Mouse (Mus musculus): ENCODE measurements around the gene Psmd9. TPM values are rescaled to one million over a fixed set of nuclear protein-coding genes. Genes with fewer than 3 reads are reported as not detected.

Gene Psmd9
- polyA plus RNA-seq, 1 experiment from 2014 or later = 89.4 TPM

DNA sequence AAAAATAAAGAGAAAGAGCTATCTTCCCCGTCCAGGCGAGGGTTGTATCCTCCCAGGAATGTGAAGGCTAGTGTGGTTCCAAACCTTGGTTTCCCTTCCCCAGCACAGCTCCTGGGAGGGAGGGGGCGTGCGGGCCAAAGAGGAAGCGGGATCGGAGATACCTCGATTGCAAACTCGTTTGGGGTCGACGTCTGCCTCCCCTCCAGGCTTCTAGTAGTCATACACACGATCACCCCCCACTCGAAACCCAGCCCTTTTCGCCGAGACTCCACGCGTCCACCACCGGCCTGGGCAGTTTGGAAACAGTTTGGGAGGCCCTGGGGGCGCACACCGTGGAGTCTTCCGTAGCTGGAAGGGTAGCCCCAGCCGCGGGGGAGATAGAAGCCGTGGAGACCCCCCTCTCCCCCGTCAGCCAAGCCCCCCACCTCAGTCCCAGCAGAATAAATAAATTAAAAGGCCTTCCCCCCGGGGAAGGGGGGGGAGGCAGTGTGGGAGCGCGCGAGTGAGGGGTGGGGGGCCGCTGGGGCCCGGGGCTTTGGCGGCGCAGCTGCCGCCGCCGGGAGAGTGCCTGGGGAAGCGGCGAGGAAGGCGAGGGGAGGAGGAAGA, 27.6 kb upstream of the Psmd9 start:
- WGBS = under 1% methylated on average over 36 of the region's 38 CpGs
- Histone ChIP-seq H3K4me1 (ENCODE audit: control insufficient read depth, insufficient read depth, low read depth, low read length) (peaks cover 35% of the 10 kb centered on the region), H3K36me3 (ENCODE audit: control insufficient read depth, insufficient read depth, low read length) (peaks cover 4% of the 10 kb centered on the region), H3K9me3 (ENCODE audit: control insufficient read depth, low read length) (no peaks in the 10 kb centered on the region), H3K27me3 (replicated peaks; ENCODE audit: control insufficient read depth, insufficient read depth, low read length) (no peaks in the 10 kb centered on the region), H3K4me3 (ENCODE audit: low read length) (peak overlapping the region; percentile 91), H3K27ac (ENCODE audit: low read depth, low read length) (peak overlapping the region; percentile 99), H3K9ac (ENCODE audit: low read depth, low read length) (peak overlapping the region; percentile 100), H3K4me2 (ENCODE audit: low read length) (peak overlapping the region; percentile 96)
- peak; percentile 21 for ATAC-seq

GRCm38 (mm10) chr5:123142161-123143157, 26.8 kb upstream of the Psmd9 start, which contains the start of gene Setd1b:
Gene Setd1b, plus strand, starts transcription at chr5:123142193.
- H3K4me3 ChIP-seq (ENCODE audit: low read length) = peak within 1 kb of the TSS; percentile 91
- no peaks in the 10 kb centered on the region for H3K27me3 ChIP-seq (replicated peaks; ENCODE audit: control insufficient read depth, insufficient read depth, low read length)
- peak; percentile 13 for ATAC-seq
- no peaks in the 10 kb centered on the region for H3K9me3 ChIP-seq (ENCODE audit: control insufficient read depth, low read length)
- peak within 1 kb of the TSS; percentile 99 for H3K27ac ChIP-seq (ENCODE audit: low read depth, low read length)
- H3K4me2 ChIP-seq (ENCODE audit: low read length) = peak within 1 kb of the TSS; percentile 96
- peaks cover 11% of the 10 kb centered on the region for H3K36me3 ChIP-seq (ENCODE audit: control insufficient read depth, insufficient read depth, low read length)
- H3K4me1 ChIP-seq (ENCODE audit: control insufficient read depth, insufficient read depth, low read depth, low read length) = peaks cover 27% of the 10 kb centered on the region
- peak within 1 kb of the TSS; percentile 100 for H3K9ac ChIP-seq (ENCODE audit: low read depth, low read length)
- under 1% methylated on average over 85 of the region's 103 CpGs for WGBS

DNA sequence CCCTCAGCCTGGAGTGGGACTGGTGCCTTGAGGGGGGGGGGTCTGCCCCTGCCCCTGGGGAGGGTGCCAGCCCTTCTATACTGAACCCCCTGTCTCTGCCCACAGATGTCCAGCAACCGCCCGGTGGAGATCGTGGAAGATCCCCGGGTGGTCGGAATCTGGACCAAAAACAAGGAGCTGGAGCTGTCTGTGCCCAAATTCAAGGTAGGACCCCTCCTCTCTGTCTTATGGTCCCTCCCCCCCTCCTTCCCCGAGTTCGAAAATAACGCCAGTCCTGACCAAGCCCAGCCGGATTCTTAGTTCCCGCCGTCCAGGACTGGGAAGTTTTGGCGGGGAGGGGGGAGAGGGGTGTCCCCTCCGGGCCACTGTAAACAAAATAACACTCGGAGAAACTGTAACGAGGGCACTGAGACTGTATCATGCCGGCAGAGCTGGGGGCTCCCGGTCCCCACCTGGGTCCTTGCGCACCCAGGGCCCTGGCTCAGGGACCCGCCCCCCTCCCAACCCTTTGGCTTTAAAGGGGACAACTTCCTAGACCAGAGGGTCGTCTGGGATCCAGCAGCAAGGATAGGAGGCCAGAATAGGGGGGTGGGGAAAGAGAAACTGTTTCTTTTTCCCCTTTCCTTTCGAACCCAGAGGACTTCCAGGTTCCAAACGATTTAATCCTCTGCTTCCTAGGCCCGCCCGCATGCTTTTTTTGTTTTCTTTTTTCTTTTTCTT, 25.8 kb upstream of the Psmd9 start:
- Histone ChIP-seq H3K4me2 (ENCODE audit: low read length) (peak overlapping the region; percentile 96), H3K27me3 (replicated peaks; ENCODE audit: control insufficient read depth, insufficient read depth, low read length) (no peaks in the 10 kb centered on the region), H3K9me3 (ENCODE audit: control insufficient read depth, low read length) (no peaks in the 10 kb centered on the region), H3K9ac (ENCODE audit: low read depth, low read length) (peak overlapping the region; percentile 100), H3K4me3 (ENCODE audit: low read length) (peak overlapping the region; percentile 91), H3K36me3 (ENCODE audit: control insufficient read depth, insufficient read depth, low read length) (peaks cover 18% of the 10 kb centered on the region), H3K4me1 (ENCODE audit: control insufficient read depth, insufficient read depth, low read depth, low read length) (peaks cover 27% of the 10 kb centered on the region), H3K27ac (ENCODE audit: low read depth, low read length) (peak overlapping the region; percentile 99)
- ATAC-seq = no peak
- 1% methylated on average over 21 of the region's 24 CpGs for WGBS

- Histone ChIP-seq H3K4me3 (ENCODE audit: low read length) (peak overlapping the region; percentile 91), H3K27me3 (replicated peaks; ENCODE audit: control insufficient read depth, insufficient read depth, low read length) (no peaks in the 10 kb centered on the region), H3K27ac (ENCODE audit: low read depth, low read length) (peak overlapping the region; percentile 21; the same call in 1 of the 2 replicates), H3K36me3 (ENCODE audit: control insufficient read depth, insufficient read depth, low read length) (peaks cover 20% of the 10 kb centered on the region), H3K4me2 (ENCODE audit: low read length) (peak overlapping the region; percentile 96), H3K9ac (ENCODE audit: low read depth, low read length) (peak overlapping the region; percentile 100), H3K4me1 (ENCODE audit: control insufficient read depth, insufficient read depth, low read depth, low read length) (peaks cover 34% of the 10 kb centered on the region), H3K9me3 (ENCODE audit: control insufficient read depth, low read length) (no peaks in the 10 kb centered on the region)
- ATAC-seq = no peak
- 4% methylated on average over 17 of the region's 17 CpGs for WGBS
Measured at GRCm38 (mm10) chr5:123143971-123144745, 25.1 kb upstream of the Psmd9 start.

DNA sequence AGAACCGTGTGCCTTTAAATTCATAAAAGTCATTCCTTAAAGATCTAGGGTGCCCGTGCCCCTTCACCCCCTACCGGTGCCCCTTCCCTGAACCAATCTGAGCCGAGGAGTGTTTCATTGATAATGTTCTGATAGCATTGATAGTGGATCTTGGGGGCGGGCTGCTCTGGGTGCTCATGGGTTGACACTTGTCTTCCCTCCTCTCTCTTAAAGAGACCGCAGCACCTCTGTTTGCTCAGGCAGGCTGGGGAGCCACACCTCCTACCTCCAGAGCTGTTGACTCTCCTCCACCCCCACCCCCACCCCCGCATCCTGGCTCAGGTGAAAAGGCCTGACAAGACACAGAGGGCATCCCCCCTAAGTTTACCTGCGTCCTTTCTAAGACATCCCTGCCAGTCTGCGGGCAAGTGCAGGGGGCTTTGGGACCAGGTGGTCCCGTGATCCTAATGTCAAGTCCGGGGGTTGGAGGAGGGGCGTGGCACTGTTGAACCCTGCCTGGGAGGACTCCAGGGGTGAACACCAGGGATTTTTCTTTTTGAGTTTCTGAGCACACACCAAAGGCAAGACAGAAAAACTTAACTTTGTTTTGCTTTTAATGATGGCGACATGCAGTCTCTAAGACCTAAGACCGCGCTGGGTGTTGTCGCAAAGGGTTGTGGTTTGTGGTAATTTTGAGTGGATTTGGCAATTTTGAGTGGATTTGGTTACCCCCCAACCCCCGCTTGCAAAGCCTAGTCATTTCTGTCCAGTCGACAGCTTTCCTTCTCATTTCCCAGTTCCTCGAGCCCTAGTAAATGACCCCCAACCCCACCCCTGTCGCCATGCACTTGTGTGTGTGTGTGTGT, 24.2 kb upstream of the Psmd9 start:
- Histone ChIP-seq H3K9ac (ENCODE audit: low read depth, low read length) (peak overlapping the region; percentile 100), H3K4me2 (ENCODE audit: low read length) (peak overlapping the region; percentile 96), H3K36me3 (ENCODE audit: control insufficient read depth, insufficient read depth, low read length) (peaks cover 20% of the 10 kb centered on the region), H3K4me1 (ENCODE audit: control insufficient read depth, insufficient read depth, low read depth, low read length) (peaks cover 42% of the 10 kb centered on the region), H3K4me3 (ENCODE audit: low read length) (peak overlapping the region; percentile 91), H3K27ac (ENCODE audit: low read depth, low read length) (0 out of 2 replicates have a peak overlapping the region, but pooled peaks have one; percentile 21), H3K27me3 (replicated peaks; ENCODE audit: control insufficient read depth, insufficient read depth, low read length) (no peaks in the 10 kb centered on the region), H3K9me3 (ENCODE audit: control insufficient read depth, low read length) (no peaks in the 10 kb centered on the region)
- 31% methylated on average over 20 of the region's 20 CpGs for WGBS
- no peak for ATAC-seq

- H3K4me3 ChIP-seq (ENCODE audit: low read length) = no peak overlapping the region
- 85% methylated on average over 11 of the region's 11 CpGs for WGBS
- H3K9me3 ChIP-seq (ENCODE audit: control insufficient read depth, low read length) = no peaks in the 10 kb centered on the region
- no peaks in the 10 kb centered on the region for H3K27me3 ChIP-seq (replicated peaks; ENCODE audit: control insufficient read depth, insufficient read depth, low read length)
- H3K27ac ChIP-seq (ENCODE audit: low read depth, low read length) = no peak overlapping the region
- H3K4me1 ChIP-seq (ENCODE audit: control insufficient read depth, insufficient read depth, low read depth, low read length) = peaks cover 56% of the 10 kb centered on the region
- no peak overlapping the region for H3K4me2 ChIP-seq (ENCODE audit: low read length)
- peaks cover 21% of the 10 kb centered on the region for H3K36me3 ChIP-seq (ENCODE audit: control insufficient read depth, insufficient read depth, low read length)
- H3K9ac ChIP-seq (ENCODE audit: low read depth, low read length) = no peak overlapping the region
- no peak for ATAC-seq
Measured at GRCm38 (mm10) chr5:123146357-123146756, 22.9 kb upstream of the Psmd9 start.

GRCm38 (mm10) chr5:123147569-123147968, 21.6 kb upstream of the Psmd9 start:
- 79% methylated on average over 17 of the region's 17 CpGs for WGBS
- H3K4me1 ChIP-seq (ENCODE audit: control insufficient read depth, insufficient read depth, low read depth, low read length) = peaks cover 59% of the 10 kb centered on the region
- no peak for ATAC-seq
- H3K27ac ChIP-seq (ENCODE audit: low read depth, low read length) = no peak overlapping the region
- H3K9me3 ChIP-seq (ENCODE audit: control insufficient read depth, low read length) = no peaks in the 10 kb centered on the region
- H3K4me3 ChIP-seq (ENCODE audit: low read length) = no peak overlapping the region
- no peak overlapping the region; the same call in 1 of the 2 replicates for H3K9ac ChIP-seq (ENCODE audit: low read depth, low read length)
- H3K36me3 ChIP-seq (ENCODE audit: control insufficient read depth, insufficient read depth, low read length) = peaks cover 29% of the 10 kb centered on the region
- no peaks in the 10 kb centered on the region for H3K27me3 ChIP-seq (replicated peaks; ENCODE audit: control insufficient read depth, insufficient read depth, low read length)
- no peak overlapping the region for H3K4me2 ChIP-seq (ENCODE audit: low read length)

Data from hindbrain, embryonic 16.5 days (tissue).